Mouse (Mus musculus) heart, embryonic 10.5 days (tissue): ENCODE measurements around the gene Ipo7. TPM values are rescaled to one million over a fixed set of nuclear protein-coding genes. Genes with fewer than 3 reads are reported as not detected.

Experiments
- DNase-seq: peaks from one replicate; pipeline ENCODE4 v3.0.0-alpha.2; 2017; ENCODE audit warnings: low spot score
- H3K27ac ChIP-seq: fragments of 300-500 bp; sonication (generic); 2 replicates; pipeline ENCODE4 v1.5.1; 2016; ENCODE audit warnings: mild to moderate bottlenecking
- H3K27me3 ChIP-seq: fragments of 300-500 bp; sonication (generic); 2 replicates; pipeline ENCODE4 v1.6.1; 2016; ENCODE audit warnings: mild to moderate bottlenecking; ENCODE audit not compliant: poor library complexity, insufficient read depth, severe bottlenecking
- H3K36me3 ChIP-seq: fragments of 300-500 bp; sonication (generic); 2 replicates; pipeline ENCODE4 v1.6.1; 2016; ENCODE audit warnings: mild to moderate bottlenecking, moderate library complexity
- H3K4me1 ChIP-seq: fragments of 300-500 bp; sonication (generic); 2 replicates; pipeline ENCODE4 v1.6.1; 2016; ENCODE audit warnings: mild to moderate bottlenecking
- H3K4me3 ChIP-seq: fragments of 300-500 bp; sonication (generic); 2 replicates; pipeline ENCODE4 v1.5.1; 2016; ENCODE audit warnings: mild to moderate bottlenecking, moderate library complexity
- H3K9me3 ChIP-seq: fragments of 300-500 bp; sonication (generic); 2 replicates; pipeline ENCODE4 v1.6.1; 2016; ENCODE audit warnings: mild to moderate bottlenecking, moderate library complexity
- WGBS: fragments of 180-500 bp; shearing (Covaris S2); methylation state at CpG from one replicate; pipeline ENCODE4 v1.1.7; 2016; 5-methylcytosine and 5-hydroxymethylcytosine counted together
- polyA plus RNA-seq: library from polyadenylated mRNA; unstranded; fragments of >200 nt; fragmentation: Nextera tagmentation; extraction: Ambion mirVana; gene quantifications from 2 replicates; pipeline ENCODE4 v1.2.1, GENCODE M21; 2016

The Ipo7 gene
- polyA plus RNA-seq, 1 experiment from 2014 or later = 38.4 TPM

DNA sequence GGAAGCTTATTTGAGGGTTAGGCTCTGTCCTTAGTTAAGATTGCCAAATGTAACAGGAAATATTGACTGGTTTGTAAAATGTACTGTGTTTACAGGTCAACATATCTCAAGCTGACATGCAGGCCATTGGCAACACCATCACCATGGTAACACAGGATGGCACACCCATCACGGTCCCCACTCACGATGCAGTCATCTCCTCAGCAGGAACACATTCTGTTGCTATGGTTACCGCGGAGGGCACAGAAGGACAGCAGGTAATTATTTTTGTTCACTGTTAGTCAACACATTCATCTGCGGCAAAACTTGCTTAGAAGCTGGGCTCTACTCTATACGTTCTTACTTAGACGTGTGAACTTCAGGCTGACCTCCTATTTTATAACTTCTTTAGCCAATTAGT is 73.6 kb downstream of the Ipo7 start:
- 90% methylated on average over 7 of the region's 7 CpGs for WGBS
- Histone ChIP-seq H3K27ac (no peak overlapping the region), H3K9me3 (no peaks in the 10 kb centered on the region), H3K4me1 (no peaks in the 10 kb centered on the region), H3K4me3 (no peak overlapping the region), H3K27me3 (no peaks in the 10 kb centered on the region), H3K36me3 (peaks cover 92% of the 10 kb centered on the region)
- DNase-seq = no peak

GRCm38 (mm10) chr7:110096332-110096731 is 78.3 kb downstream of the Ipo7 start:
- no peak overlapping the region for H3K27ac ChIP-seq
- H3K4me3 ChIP-seq = no peak overlapping the region
- peaks cover 54% of the 10 kb centered on the region for H3K36me3 ChIP-seq
- no peak for DNase-seq
- 82% methylated on average over 4 of the region's 4 CpGs for WGBS
- no peaks in the 10 kb centered on the region for H3K9me3 ChIP-seq
- H3K4me1 ChIP-seq = peaks cover 15% of the 10 kb centered on the region
- H3K27me3 ChIP-seq = no peaks in the 10 kb centered on the region

- Histone ChIP-seq H3K4me3 (no peak overlapping the region), H3K36me3 (peaks cover 45% of the 10 kb centered on the region), H3K4me1 (peaks cover 15% of the 10 kb centered on the region), H3K27me3 (no peaks in the 10 kb centered on the region), H3K27ac (peak overlapping the region; percentile 56; the same call in 1 of the 2 replicates), H3K9me3 (no peaks in the 10 kb centered on the region)
- WGBS = 55% methylated on average over 7 of the region's 7 CpGs
- no peak for DNase-seq
Measured at GRCm38 (mm10) chr7:110097106-110097793, 79.2 kb downstream of the Ipo7 start.

DNA sequence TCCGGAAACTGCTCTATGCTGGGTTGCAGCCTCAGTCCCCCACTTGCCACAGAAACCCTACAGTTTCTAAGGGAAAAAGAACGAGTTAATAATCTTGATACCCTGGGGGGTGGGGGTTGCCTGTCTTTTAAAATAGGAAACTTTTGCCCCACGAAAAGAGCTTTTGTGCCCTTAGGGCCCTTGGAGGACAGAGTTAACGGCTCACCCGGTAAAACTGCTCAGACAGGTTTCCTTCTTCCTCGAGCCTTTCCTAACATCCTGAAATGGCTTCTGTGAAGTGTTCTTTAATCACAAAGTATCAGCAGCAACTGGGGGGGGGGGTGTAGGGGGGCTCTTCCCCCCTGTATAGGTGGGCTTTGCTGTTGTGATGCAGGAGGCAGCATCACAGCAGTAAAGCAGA is 82.8 kb downstream of the Ipo7 start:
- H3K36me3 ChIP-seq = peaks cover 10% of the 10 kb centered on the region
- no peak overlapping the region for H3K4me3 ChIP-seq
- no peak overlapping the region for H3K27ac ChIP-seq
- H3K4me1 ChIP-seq = peaks cover 15% of the 10 kb centered on the region
- 52% methylated on average over 6 of the region's 6 CpGs for WGBS
- DNase-seq = no peak
- H3K9me3 ChIP-seq = no peaks in the 10 kb centered on the region
- H3K27me3 ChIP-seq = no peaks in the 10 kb centered on the region

GRCm38 (mm10) chr7:110101266-110101665 is 83.2 kb downstream of the Ipo7 start:
- no peak for DNase-seq
- H3K27ac ChIP-seq = no peak overlapping the region
- 70% methylated on average over 5 of the region's 5 CpGs for WGBS
- H3K36me3 ChIP-seq = peaks cover 5% of the 10 kb centered on the region
- H3K9me3 ChIP-seq = no peaks in the 10 kb centered on the region
- H3K4me3 ChIP-seq = no peak overlapping the region
- no peaks in the 10 kb centered on the region for H3K27me3 ChIP-seq
- peaks cover 15% of the 10 kb centered on the region for H3K4me1 ChIP-seq

- DNase-seq = no peak
- no peaks in the 10 kb centered on the region for H3K9me3 ChIP-seq
- no peak overlapping the region for H3K4me3 ChIP-seq
- peaks cover 28% of the 10 kb centered on the region for H3K4me1 ChIP-seq
- 81% methylated on average over 5 of the region's 5 CpGs for WGBS
- H3K36me3 ChIP-seq = no peaks in the 10 kb centered on the region
- H3K27me3 ChIP-seq = no peaks in the 10 kb centered on the region
- no peak overlapping the region for H3K27ac ChIP-seq
Measured at GRCm38 (mm10) chr7:110105041-110105440, 87.0 kb downstream of the Ipo7 start.

Other genes starting within 250 kb of the Ipo7 start
- 0.24 and 1.3 TPM in 2 replicates for gene Nrip3, start 236.2 kb upstream of the Ipo7 start, polyA plus RNA-seq
- gene Scube2, start 152.6 kb upstream of the Ipo7 start, polyA plus RNA-seq = 4.7 and 11.3 TPM in 2 replicates
- 27.7 and 28.4 TPM in 2 replicates for gene Dennd5a, start 57.8 kb upstream of the Ipo7 start, polyA plus RNA-seq
- gene Tmem41b, start 31.3 kb upstream of the Ipo7 start, polyA plus RNA-seq = 61.1 and 65.6 TPM in 2 replicates
- 18.7 and 19.0 TPM in 2 replicates for gene Zfp143, start 42.9 kb downstream of the Ipo7 start, polyA plus RNA-seq
- gene Wee1, start 103.8 kb downstream of the Ipo7 start, polyA plus RNA-seq = 25.1 and 29.0 TPM in 2 replicates
- 22.8 and 26.6 TPM in 2 replicates for gene Swap70, start 203.4 kb downstream of the Ipo7 start, polyA plus RNA-seq